Mouse (Mus musculus) stomach, postnatal 0 days (tissue): Measurements from ENCODE around the gene Clec16a.

Experiments used
- CTCF ChIP-seq: IDR thresholded peaks from 2 replicates; pipeline ENCODE4 v1.5.1; 2016; ENCODE audit warnings: antibody characterized with exemption, low read depth, mild to moderate bottlenecking, moderate library complexity
- EP300 ChIP-seq: optimal IDR thresholded peaks from 2 replicates; pipeline ENCODE3; 2016; ENCODE audit warnings: antibody characterized with exemption

GRCm38 (mm10) chr16:10689748-10690318 is 144.7 kb downstream of the Clec16a start:
- TF ChIP-seq EP300 (no peak), CTCF (no peak)
